Mouse (Mus musculus) liver, embryonic 16.5 days (tissue): ENCODE measurements around the gene Mthfd1. TPM values are rescaled to one million over a fixed set of nuclear protein-coding genes. Genes with fewer than 3 reads are reported as not detected.
A peak's percentile ranks its signal among the peaks of the same experiment; 100 is the strongest.
"Not testable (repeated sequence)": the region's sequence is repeated elsewhere in the genome, so short reads cannot be mapped to it uniquely, and the experiment has no call there.

Experiments
- ATAC-seq: fragments of 200-750 bp; cut with Nextera tagmentation; 2 replicates; pipeline ENCODE4 v1.8.0; 2017; ENCODE audit warnings: low read depth, mild to moderate bottlenecking, moderate number of reproducible peaks, moderate library complexity
- H3K27ac ChIP-seq: fragments of 300-500 bp; sonication (generic); 2 replicates; pipeline ENCODE4 v1.5.1; 2014; ENCODE audit warnings: mild to moderate bottlenecking, low read length
- H3K27me3 ChIP-seq: fragments of 300-500 bp; sonication (generic); 2 replicates; pipeline ENCODE4 v1.6.1; 2014; ENCODE audit warnings: low read depth, low read length, mixed read lengths; ENCODE audit not compliant: control insufficient read depth, insufficient read depth
- H3K36me3 ChIP-seq: fragments of 300-500 bp; sonication (generic); 2 replicates; pipeline ENCODE4 v1.6.1; 2014; ENCODE audit warnings: mild to moderate bottlenecking; ENCODE audit not compliant: control insufficient read depth, insufficient read depth
- H3K4me1 ChIP-seq: fragments of 300-500 bp; sonication (generic); 2 replicates; pipeline ENCODE4 v1.6.1; 2014; ENCODE audit warnings: low read depth, low read length, mixed read lengths; ENCODE audit not compliant: control insufficient read depth
- H3K4me2 ChIP-seq: fragments of 300-500 bp; sonication (generic); 2 replicates; pipeline ENCODE4 v1.6.1; 2014; ENCODE audit warnings: low read depth, low read length, mixed read lengths
- H3K4me3 ChIP-seq: fragments of 300-500 bp; sonication (generic); 2 replicates; pipeline ENCODE4 v1.5.1; 2014; ENCODE audit warnings: low read depth, mild to moderate bottlenecking, low read length
- H3K9ac ChIP-seq: fragments of 300-500 bp; sonication (generic); 2 replicates; pipeline ENCODE4 v1.6.1; 2014; ENCODE audit warnings: low read depth, low read length
- H3K9me3 ChIP-seq: fragments of 300-500 bp; sonication (generic); replicated peaks from 2 replicates; pipeline ENCODE4 v1.6.1; 2016; ENCODE audit warnings: low read length; ENCODE audit not compliant: control insufficient read depth
- WGBS: fragments of 180-500 bp; shearing (Covaris S2); extraction: QIAGEN DNeasy Blood & Tissue Kit; methylation state at CpG from one replicate; pipeline ENCODE4 v1.1.7; 2014; ENCODE audit not compliant: insufficient replicate concordance; 5-methylcytosine and 5-hydroxymethylcytosine counted together
- polyA plus RNA-seq: library from polyadenylated mRNA; unstranded; fragments of >200 nt; fragmentation: Nextera tagmentation; extraction: Ambion mirVana; gene quantifications from 2 replicates; pipeline ENCODE4 v1.2.1, GENCODE M21; 2015

Gene Mthfd1
- polyA plus RNA-seq = 100 and 102 TPM in 2 replicates

DNA sequence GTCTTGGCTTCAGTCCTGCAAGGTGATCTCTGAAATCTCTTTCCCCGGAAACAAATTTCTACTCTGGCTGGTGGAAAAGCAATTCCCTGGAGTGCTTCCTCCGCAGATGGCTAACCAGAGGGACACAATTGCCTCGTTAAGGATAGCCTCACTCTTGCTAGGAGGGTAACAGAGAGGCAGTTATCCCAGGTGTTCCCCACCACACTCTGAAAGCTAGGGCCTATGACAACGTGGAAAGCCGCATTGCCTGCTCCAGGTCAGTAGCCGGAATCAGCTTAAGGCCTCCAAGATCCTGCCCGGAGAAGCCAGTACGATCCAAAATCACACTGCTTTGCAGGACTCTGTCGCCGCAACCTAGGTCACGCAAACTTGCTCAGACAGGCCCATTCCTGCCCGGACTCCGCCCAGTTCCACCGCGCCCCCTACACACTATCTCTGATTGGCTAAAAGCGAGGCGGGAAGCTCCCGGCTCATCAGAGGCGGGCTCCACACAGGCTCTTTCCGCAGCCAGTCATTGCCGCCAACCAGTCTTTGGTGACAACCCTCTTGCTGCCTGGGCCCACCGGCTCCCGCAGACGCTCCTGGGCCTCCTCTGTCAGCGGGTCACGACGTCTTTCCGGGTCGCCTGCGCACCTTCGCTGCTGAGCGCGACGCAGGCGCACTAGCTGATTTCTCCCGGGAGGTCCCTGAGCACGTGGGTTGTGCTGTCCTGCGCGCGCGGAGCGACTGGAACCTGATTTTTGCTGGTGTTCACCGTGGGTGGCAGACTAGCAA lies at the start of gene Mthfd1:
Gene Mthfd1, plus strand, starts transcription at position 574 of the 774 bp plus-strand sequence.
- Histone ChIP-seq H3K27ac (peak within 1 kb of the TSS; percentile 87), H3K27me3 (no peaks in the 10 kb centered on the region), H3K9ac (peak within 1 kb of the TSS; percentile 78), H3K36me3 (no peaks in the 10 kb centered on the region), H3K4me2 (peak within 1 kb of the TSS; percentile 99), H3K4me3 (peak within 1 kb of the TSS; percentile 78), H3K9me3 (no peaks in the 10 kb centered on the region), H3K4me1 (peaks cover 24% of the 10 kb centered on the region)
- peak; percentile 98 for ATAC-seq
- WGBS = 2% methylated on average over 43 of the region's 43 CpGs

DNA sequence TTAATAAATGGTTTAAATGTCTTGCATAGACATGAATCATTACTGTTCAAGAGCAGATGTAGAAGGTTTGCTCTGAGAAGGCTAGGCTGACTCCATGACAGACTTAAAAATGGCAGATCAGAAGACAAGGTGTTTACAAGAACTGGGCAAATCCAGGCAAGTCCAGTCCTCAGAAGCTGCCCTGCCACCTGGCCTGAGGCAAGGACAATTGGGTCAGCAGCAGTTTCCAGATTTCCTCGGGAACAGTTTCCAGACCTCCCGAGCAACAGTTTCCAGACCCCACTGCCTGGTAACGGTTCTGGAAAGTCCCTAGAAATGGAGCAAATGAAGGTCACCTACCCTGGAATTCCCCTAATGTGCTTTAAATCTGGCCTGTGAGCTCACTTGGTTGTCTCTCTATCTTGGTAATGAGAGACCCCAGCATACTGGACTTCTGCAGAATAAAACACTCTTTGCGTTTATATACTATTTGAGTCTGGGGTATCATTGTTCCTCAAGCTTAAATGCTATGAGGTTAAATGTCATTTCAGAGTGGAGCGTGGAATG lies 45.6 kb upstream of the Mthfd1 start:
- H3K4me3 ChIP-seq = no peak overlapping the region
- no peak for ATAC-seq
- no peaks in the 10 kb centered on the region for H3K9me3 ChIP-seq
- no peaks in the 10 kb centered on the region for H3K4me1 ChIP-seq
- no peaks in the 10 kb centered on the region for H3K36me3 ChIP-seq
- no peak overlapping the region for H3K9ac ChIP-seq
- no peaks in the 10 kb centered on the region for H3K27me3 ChIP-seq
- WGBS = 61% methylated on average over 5 of the region's 5 CpGs
- no peak overlapping the region for H3K4me2 ChIP-seq
- H3K27ac ChIP-seq = no peak overlapping the region

DNA sequence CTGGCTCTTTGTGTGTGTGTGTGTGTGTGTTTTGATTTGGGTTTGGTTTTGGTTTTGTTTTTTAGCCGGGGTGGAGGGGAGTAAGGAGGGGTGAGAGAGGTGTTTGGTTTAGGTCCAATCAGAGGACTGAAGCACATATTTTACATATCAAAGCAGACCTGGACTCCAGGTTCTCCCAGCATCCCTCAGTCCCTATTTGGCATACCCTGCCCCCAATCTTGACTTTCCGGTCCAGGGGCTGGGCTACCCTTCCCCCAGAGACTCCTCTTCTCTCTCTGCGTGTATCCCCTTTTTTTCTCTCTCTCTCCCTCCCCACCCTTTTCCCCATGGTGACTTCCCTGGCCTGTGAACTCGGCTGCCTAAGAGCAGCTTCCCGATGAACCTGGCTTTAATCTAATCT lies 40.0 kb upstream of the Mthfd1 start:
- no peak overlapping the region for H3K9ac ChIP-seq
- no peak for ATAC-seq

DNA sequence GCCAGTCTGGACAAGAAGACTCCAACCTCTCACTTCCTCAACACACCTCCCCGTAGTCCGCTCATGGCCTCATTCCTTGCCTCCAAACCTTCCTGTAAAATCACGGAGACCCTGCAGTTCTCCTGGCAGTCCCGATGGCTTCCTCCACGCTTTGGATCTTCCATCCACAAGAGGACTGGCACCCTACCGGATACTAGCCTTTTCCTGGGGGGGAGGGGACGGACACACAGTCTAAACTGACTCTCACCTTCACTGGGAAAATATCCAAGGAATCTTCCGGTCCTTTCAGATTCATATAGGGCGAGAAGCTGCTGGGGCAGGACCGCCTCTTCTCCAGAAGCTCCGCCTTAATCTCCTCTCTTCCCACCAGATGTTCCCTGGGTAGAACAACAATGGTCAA lies 38.4 kb upstream of the Mthfd1 start:
- WGBS = 57% methylated on average over 11 of the region's 11 CpGs
- no peak overlapping the region for H3K4me3 ChIP-seq
- H3K4me1 ChIP-seq = no peaks in the 10 kb centered on the region
- no peak overlapping the region for H3K27ac ChIP-seq
- H3K9ac ChIP-seq = no peak overlapping the region
- no peaks in the 10 kb centered on the region for H3K27me3 ChIP-seq
- no peak for ATAC-seq
- no peaks in the 10 kb centered on the region for H3K36me3 ChIP-seq
- no peak overlapping the region for H3K4me2 ChIP-seq
- H3K9me3 ChIP-seq = no peaks in the 10 kb centered on the region

More for the DNA sequence above, 40.0 kb upstream of the Mthfd1 start:
- H3K36me3 ChIP-seq = no peaks in the 10 kb centered on the region
- H3K4me3 ChIP-seq = no peak overlapping the region
- WGBS = 31% methylated on average over 5 of the region's 5 CpGs
- H3K27ac ChIP-seq = no peak overlapping the region
- no peaks in the 10 kb centered on the region for H3K9me3 ChIP-seq
- H3K27me3 ChIP-seq = no peaks in the 10 kb centered on the region
- no peak overlapping the region for H3K4me2 ChIP-seq
- H3K4me1 ChIP-seq = no peaks in the 10 kb centered on the region

DNA sequence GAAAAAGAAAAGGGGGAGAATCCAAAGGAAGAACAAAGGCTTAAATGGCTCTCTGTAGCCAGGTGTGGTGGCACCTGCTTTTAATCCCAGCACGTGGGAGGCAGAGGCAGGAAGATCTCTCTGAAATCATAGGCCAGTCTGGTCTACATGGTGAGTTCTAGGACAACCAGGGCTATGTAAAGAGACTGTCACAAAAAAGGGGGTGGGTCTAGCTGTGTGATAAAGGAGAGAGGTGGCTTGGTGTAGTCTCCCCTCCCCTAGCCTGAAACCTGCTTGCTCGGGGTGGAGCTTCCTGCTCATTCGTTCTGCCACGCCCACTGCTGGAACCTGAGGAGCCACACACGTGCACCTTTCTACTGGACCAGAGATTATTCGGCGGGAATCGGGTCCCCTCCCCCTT lies 33.0 kb upstream of the Mthfd1 start:
- H3K4me1 ChIP-seq, H3K27ac ChIP-seq, H3K27me3 ChIP-seq, H3K9ac ChIP-seq, H3K9me3 ChIP-seq, H3K4me2 ChIP-seq, ATAC-seq, H3K36me3 ChIP-seq, H3K4me3 ChIP-seq: not testable (repeated sequence)
- 39% methylated on average over 2 of the region's 8 CpGs for WGBS

DNA sequence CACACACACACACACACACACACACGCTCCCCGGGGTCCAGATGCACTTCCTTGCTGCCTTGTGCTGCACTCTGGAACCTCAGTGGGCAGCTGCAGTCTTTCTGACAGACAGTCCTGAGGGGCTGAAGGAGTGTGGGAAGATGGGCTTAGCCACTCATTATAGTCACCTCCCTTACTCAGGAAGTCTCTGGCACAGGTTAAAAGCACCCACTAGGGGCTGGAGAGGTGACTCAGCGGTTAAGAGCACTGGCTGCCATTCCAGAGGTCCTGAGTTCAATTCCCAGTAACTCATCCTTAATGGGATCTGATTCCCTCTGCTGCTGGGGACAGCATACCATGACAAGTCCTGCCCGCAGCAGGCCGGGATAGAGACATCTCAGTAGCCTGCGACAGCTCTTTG lies 24.5 kb upstream of the Mthfd1 start:
- Histone ChIP-seq H3K4me1 (no peaks in the 10 kb centered on the region; the same call in 1 of the 2 replicates), H3K36me3 (no peaks in the 10 kb centered on the region), H3K27me3 (no peaks in the 10 kb centered on the region), H3K9me3 (no peaks in the 10 kb centered on the region), H3K4me2 (no peak overlapping the region), H3K4me3 (no peak overlapping the region), H3K27ac (no peak overlapping the region), H3K9ac (no peak overlapping the region)
- ATAC-seq = no peak
- 72% methylated on average over 6 of the region's 6 CpGs for WGBS

DNA sequence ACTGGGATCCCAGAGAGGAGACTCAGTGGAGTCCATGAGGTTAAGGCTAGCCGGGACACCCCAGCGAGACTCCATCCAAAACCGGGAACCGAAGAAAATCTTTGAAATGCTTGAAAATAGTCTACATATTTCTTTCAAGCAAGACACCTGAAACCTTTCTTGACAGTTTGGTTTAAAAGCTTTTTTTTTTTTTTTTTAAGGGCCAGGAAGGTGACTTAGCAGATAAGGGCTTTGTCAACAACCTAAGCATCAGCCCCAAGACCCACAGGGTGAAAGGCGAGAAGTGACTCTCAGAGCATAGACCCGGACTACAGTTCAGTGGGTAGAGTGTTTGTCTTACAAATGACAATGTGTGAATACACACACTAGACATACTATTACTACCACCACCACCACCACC lies 19.8 kb upstream of the Mthfd1 start:
- Histone ChIP-seq H3K4me2 (no peak overlapping the region), H3K9me3 (no peaks in the 10 kb centered on the region), H3K9ac (no peak overlapping the region), H3K4me3 (no peak overlapping the region), H3K27me3 (no peaks in the 10 kb centered on the region), H3K36me3 (no peaks in the 10 kb centered on the region), H3K4me1 (peaks cover 9% of the 10 kb centered on the region), H3K27ac (no peak overlapping the region)
- ATAC-seq = no peak
- WGBS = 75% methylated on average over 6 of the region's 6 CpGs

DNA sequence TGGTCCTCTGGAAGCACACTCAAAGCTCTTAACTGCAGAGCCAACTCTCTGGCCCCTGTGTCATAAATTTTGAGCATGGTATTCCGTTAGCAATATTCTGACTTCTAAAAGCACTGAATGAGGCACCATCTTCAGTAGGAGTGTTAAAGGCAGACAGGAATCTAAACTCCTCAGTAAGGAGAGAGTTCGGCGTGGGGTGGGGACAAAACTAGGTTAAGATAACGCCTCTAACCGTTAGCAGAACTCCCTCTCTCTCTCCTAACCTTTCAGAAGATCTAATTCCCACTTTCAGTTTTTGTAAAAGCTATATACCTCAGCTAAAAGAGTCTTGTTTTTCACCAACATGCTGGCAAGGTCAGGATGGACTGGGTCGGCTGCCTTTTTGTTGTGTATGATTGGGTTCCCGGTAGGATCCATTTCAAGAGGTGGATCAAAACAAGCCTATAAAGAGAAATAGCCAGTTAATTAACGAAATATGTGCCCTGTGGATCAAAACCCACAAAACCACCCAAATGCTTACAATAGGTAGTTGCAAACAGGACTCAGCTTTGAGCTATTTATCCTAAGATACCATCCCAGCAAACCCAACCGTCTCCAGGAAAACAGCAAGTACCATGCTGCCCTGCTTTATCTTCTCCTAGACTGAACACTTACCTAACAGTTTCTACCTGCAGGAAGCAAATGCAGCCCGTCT lies 15.8 kb upstream of the Mthfd1 start:
- no peak for ATAC-seq
- Histone ChIP-seq H3K9ac (no peak overlapping the region; the same call in 1 of the 2 replicates), H3K27ac (0 out of 2 replicates have a peak overlapping the region, but pooled peaks have one; percentile 16), H3K4me1 (peaks cover 27% of the 10 kb centered on the region), H3K4me3 (no peak overlapping the region), H3K4me2 (no peak overlapping the region), H3K27me3 (no peaks in the 10 kb centered on the region), H3K36me3 (no peaks in the 10 kb centered on the region), H3K9me3 (no peaks in the 10 kb centered on the region)
- 29% methylated on average over 10 of the region's 10 CpGs for WGBS
